Mouse (Mus musculus) stomach, adult 2 months (tissue): ENCODE measurements around the gene Msx1. TPM values are rescaled to one million over a fixed set of nuclear protein-coding genes. Genes with fewer than 3 reads are reported as not detected.

Source experiments
- polyA plus RNA-seq: library from polyadenylated mRNA; depleted of rRNA; stranded (reverse); fragments of >200 nt; gene quantifications from 2 replicates; pipeline ENCODE4 v1.2.3, GENCODE M21; 2012; rRNA removed

Msx1 gene
- polyA plus RNA-seq = 0.96 and 1.8 TPM in 2 replicates

GRCm38 (mm10) chr5:37824461-37824795 is at the start of gene Msx1:
TSS of gene Msx1 (minus strand) at chr5:37824583.

Other genes with a start within 250 kb of the Msx1 start
- 2.4 and 4.0 TPM in 2 replicates for gene Stk32b, start 107.4 kb downstream of the Msx1 start, polyA plus RNA-seq
- 6.7 and 9.1 TPM in 2 replicates for gene Cytl1, start 89.1 kb downstream of the Msx1 start, polyA plus RNA-seq
- gene Stx18, start 214.2 kb upstream of the Msx1 start, polyA plus RNA-seq = 4.5 and 5.5 TPM in 2 replicates